Mouse (Mus musculus): ENCODE measurements around the gene Asnsd1. TPM values are rescaled to one million over a fixed set of nuclear protein-coding genes. Genes with fewer than 3 reads are reported as not detected.

Gene Asnsd1
- 10 to 100 TPM; 53.6 to 68.3 TPM for total RNA-seq (2023)

GRCm38 (mm10) chr1:53352327-53353261, at the start of gene Asnsd1, which contains the start of the genes Asdurf and Gm28551:
Gene Asnsd1, minus strand, starts transcription at chr1:53352752.
Gene Asdurf, minus strand, starts transcription at chr1:53352619.
Gene Gm28551, minus strand, starts transcription at chr1:53352667.

GRCm38 (mm10) chr1:53312989-53313967, 39.3 kb downstream of the Asnsd1 start, which contains the start of gene Osgepl1:
Gene Osgepl1, plus strand, starts transcription at chr1:53313624.

GRCm38 (mm10) chr1:53296581-53297383, 55.8 kb downstream of the Asnsd1 start, which contains the start of the genes Pms1, Ormdl1 and Gm28778:
Gene Pms1, minus strand, starts transcription at chr1:53297018.
Gene Ormdl1, plus strand, starts transcription at chr1:53297095.
Gene Gm28778, plus strand, starts transcription at chr1:53297111.

Other genes starting within 250 kb of the Asnsd1 start
- not detected for gene 1700019A02Rik, start 165.1 kb downstream of the Asnsd1 start, total RNA-seq (2023)
- 10 to 100 TPM; 16.7 to 18.5 TPM for gene Pms1, start 55.7 kb downstream of the Asnsd1 start, total RNA-seq (2023)
- 10 to 100 TPM; 16.6 to 20.7 TPM for gene Ormdl1, start 55.7 kb downstream of the Asnsd1 start, total RNA-seq (2023)
- gene Gm28778, start 55.6 kb downstream of the Asnsd1 start, total RNA-seq (2023): 1 to 10 TPM in 1 of 2 experiments, under 1 TPM in 1; 0.96 to 1.9 TPM
- 10 to 100 TPM; 10.2 to 15.4 TPM for gene Osgepl1, start 39.1 kb downstream of the Asnsd1 start, total RNA-seq (2023)
- 10 to 100 TPM in 1 of 2 experiments, not detected in 1; 12.3 TPM for gene Asdurf, start 133 bp downstream of the Asnsd1 start, total RNA-seq (2023)
- not detected for gene Gm28551, start 85 bp downstream of the Asnsd1 start, total RNA-seq (2023)